Mouse (Mus musculus) E14TG2a.4 (cell line): ENCODE data around the gene Rgl3.

Experiments used
- CTCF ChIP-seq: conservative IDR thresholded peaks from 2 replicates; pipeline ENCODE4 v1.5.1; 2014; ENCODE audit warnings: low read length
- NANOG ChIP-seq: IDR thresholded peaks from 2 replicates; pipeline ENCODE4 v1.6.1; 2014; ENCODE audit warnings: borderline replicate concordance, low read length, mixed read lengths
- POU5F1 ChIP-seq: IDR thresholded peaks from 2 replicates; pipeline ENCODE4 v1.6.1; 2014; ENCODE audit warnings: low read length, borderline replicate concordance

DNA sequence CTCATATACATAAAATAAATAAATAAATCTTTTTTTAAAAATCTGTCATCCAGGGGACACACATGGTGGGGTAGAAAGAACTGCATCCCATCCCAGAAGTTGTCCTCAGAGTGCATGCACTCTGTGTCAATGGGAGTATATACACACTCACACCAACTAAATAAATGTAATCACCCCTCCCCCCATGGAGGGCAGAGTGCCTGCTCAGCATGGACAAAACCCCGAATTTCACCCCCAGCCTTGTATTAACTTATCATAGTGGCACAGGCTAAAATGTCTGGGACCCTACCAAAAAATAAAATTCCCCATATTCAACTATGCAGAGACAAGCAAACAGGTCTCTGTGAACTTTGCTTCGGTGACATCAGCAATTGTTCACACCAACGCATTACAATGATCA is 34.6 kb downstream of the Rgl3 start:
- TF ChIP-seq CTCF, result no peak
- TF ChIP-seq POU5F1, result no peak
- TF ChIP-seq NANOG, result no peak
